Mouse (Mus musculus) embryo, embryonic 10.5 days (tissue): ENCODE results near the gene Hist1h2ak.

Experiments
- DNase-seq: peaks from one replicate; pipeline ENCODE4 v3.0.0-alpha.2; 2015; ENCODE audit warnings: low spot score

The Hist1h2ak gene

DNA sequence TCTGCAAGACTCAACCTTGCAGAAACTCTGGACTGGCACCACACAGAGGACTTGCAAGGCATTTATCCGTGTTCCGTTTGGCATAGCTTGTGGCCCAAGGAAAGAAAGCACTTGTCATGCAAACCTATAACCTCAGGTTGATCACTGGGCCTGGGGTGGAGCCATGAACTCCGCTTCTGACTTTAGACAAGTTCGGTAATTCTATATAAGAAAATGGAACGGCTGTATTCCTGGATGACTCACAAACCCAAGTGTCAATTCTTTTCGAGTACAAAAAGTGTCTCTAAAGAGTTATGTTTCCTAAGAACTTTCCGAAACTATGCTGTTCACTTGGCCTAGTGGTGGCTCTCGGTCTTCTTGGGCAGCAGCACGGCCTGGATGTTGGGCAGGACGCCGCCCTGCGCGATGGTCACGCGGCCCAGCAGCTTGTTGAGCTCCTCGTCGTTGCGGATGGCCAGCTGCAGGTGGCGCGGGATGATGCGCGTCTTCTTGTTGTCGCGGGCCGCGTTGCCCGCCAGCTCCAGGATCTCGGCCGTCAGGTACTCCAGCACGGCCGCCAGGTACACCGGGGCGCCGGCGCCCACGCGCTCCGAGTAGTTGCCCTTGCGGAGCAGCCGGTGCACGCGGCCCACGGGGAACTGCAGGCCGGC lies 32.4 kb downstream of the Hist1h2ak start:
- DNase-seq = peak; percentile 67

DNA sequence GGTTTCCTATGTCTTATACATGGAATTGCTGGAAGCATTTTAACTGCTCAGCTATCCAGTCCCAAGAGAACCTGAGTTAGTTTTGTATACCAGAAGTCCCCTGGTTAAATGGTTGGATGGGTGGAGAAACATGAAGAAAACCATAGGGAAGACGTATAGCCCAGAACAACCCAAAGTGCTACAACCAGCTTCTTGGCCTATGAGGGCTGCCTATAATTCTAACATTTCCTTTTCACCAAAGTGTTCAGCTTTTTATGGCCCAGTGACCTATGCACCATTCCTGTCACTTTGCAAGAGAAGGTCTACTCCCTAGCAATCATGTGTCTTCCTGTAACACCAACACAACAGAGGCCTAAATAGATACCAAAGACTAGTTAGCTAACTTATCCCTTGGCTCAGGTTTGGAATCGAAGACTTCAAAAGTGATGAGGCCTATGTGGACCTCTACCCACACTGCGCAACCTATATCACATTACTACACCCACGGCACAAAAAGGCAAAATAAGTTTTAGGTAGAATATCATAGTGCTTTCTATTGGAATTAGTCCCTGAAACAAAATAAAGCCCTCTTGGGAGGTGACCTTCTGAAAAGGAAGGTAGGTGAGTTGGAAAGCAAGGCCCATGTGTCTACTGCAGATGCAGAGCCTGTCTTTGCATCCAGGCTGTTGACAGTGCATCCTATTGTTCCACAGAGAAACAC lies 35.1 kb downstream of the Hist1h2ak start:
- DNase-seq = peak; percentile 72

DNA sequence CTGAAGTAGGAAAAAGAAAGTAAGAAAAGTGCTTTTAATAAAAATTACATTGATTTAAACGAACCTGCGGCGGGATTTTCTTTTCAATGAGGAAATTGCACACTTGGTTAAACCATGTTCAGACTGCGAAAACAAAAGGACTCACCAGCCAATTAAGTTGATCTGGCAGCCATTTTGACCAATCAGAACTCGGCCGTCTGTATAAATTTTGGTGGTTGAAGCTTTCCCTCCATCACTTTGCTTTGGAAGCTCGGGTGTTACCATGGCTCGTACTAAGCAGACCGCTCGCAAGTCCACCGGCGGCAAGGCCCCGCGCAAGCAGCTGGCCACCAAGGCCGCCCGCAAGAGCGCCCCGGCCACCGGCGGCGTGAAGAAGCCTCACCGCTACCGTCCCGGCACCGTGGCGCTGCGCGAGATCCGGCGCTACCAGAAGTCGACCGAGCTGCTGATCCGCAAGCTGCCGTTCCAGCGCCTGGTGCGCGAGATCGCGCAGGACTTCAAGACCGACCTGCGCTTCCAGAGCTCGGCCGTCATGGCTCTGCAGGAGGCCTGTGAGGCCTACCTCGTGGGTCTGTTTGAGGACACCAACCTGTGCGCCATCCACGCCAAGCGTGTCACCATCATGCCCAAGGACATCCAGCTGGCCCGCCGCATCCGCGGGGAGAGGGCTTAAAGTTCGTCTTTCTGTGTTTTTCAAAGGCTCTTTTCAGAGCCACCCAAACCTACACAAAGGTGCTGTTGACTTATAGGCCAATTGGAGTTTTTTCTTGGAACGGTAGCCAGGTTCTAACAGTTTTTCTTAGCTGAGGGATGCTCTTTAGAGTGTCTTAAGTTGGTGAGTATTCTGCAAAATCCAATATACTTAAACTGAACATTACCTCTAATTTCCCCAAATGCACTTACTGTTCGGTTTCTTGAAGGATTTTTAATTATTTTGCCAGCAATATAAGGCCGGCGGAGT lies 36.0 kb downstream of the Hist1h2ak start, which contains the start of gene Hist1h3h:
TSS of gene Hist1h3h (plus strand) at position 263 of the 961 bp plus-strand sequence.
- peak; percentile 96 for DNase-seq

DNA sequence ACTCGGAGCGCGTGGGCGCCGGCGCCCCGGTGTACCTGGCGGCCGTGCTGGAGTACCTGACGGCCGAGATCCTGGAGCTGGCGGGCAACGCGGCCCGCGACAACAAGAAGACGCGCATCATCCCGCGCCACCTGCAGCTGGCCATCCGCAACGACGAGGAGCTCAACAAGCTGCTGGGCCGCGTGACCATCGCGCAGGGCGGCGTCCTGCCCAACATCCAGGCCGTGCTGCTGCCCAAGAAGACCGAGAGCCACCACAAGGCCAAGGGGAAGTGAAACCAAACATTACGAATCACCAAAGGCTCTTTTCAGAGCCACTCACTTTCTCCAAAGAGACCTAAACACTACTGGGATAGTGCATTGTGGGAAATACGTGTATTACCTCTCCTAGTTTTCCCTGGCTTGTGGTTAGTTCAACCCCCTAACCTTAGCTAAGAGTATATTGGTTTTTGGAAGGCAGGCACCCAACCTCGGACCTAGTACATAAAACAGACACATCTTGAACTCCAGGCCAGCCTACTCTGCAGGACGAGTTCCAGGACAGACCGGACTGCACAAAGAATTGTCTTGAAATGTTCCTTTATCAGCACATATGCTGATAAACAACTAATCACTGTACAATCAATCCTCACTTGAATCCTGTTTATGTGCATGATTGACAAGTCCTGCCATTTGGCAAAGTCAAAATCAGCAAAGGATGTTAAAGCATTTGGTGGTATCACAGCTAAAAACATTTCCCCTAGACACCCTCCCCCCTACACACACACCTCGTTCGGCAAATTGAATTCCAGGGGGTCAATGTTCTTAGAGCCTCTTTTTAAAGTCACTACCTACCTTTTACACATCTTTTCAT lies 36.9 kb downstream of the Hist1h2ak start:
- DNase-seq = peak; percentile 83

DNA sequence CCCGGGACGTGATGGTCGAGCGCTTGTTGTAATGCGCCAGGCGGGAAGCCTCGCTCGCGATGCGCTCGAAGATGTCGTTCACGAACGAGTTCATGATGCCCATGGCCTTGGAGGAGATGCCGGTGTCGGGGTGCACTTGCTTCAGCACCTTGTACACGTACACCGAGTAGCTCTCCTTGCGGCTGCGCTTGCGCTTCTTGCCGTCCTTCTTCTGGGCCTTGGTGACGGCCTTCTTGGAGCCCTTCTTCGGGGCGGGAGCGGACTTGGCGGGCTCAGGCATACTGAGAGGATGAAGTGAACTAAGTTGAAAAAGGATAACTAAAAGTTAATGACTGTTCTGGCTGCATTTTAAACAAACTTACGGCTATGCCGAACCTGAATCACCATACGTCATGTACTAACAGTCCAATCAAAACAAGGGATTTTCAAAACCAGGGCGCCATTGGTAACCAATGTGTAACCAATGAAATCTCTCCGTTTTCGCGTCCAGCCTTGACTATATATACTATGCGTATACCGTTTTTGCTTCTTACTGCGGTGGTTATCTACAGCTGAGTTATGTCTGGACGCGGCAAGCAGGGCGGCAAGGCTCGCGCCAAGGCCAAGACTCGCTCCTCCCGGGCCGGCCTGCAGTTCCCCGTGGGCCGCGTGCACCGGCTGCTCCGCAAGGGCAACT lies 37.6 kb downstream of the Hist1h2ak start, which contains the start of the genes Hist1h2bl and Hist1h2ai:
TSS of gene Hist1h2bl (minus strand) at position 280 of the 676 bp plus-strand sequence.
TSS of gene Hist1h2ai (plus strand) at position 559 of the 676 bp plus-strand sequence.
- peak; percentile 98 for DNase-seq

DNA sequence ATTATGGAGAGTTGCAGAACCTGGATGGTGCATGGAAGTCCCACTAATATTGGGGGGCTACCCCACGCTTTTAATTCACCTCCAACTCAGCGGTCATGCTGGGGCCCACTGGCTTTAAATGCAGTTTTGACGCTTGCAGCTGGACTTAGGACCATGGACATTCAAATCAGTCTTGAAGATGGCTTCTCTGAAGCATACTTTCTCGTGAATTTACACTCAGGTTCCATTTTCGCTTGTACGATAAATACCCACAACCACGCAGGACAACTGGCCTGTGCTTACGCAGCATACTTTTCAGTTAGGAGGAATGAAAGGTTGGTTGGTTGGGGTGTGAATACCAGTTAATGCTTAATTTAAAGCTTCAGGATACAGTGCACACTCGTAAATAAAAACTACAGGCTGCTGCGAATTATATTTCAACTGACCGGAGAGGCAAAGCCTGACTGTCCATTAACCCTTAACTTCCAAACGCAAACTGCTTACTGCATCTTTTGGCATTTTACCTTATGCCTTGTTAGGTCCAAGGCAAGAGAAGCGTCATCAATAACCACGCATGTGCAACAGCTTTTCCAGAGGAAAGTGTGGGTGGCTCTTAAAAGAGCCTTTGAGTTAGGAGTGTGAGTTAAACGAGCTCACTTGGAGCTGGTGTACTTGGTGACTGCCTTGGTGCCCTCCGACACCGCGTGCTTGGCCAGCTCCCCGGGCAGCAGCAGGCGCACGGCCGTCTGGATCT lies 38.3 kb downstream of the Hist1h2ak start:
- peak; percentile 67 for DNase-seq

DNA sequence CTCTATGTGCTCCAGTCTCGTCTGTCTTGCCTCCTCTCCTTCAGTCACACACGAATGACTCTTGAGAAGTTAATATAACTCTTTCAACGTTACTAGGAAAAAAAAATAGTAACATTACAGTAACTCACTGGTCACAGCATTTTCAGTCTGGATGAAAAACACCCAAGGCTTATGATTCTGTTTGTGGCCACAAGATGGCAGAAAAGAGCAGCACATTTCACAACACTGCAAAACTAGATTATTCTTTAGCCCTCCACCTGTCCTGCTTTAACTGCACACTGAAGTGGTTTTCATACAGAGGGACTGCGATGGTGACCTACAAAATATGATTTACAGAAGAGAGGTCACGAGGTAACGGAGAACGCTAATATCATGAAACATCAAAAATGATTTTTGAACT lies 38.9 kb downstream of the Hist1h2ak start:
- peak; percentile 84 for DNase-seq

DNA sequence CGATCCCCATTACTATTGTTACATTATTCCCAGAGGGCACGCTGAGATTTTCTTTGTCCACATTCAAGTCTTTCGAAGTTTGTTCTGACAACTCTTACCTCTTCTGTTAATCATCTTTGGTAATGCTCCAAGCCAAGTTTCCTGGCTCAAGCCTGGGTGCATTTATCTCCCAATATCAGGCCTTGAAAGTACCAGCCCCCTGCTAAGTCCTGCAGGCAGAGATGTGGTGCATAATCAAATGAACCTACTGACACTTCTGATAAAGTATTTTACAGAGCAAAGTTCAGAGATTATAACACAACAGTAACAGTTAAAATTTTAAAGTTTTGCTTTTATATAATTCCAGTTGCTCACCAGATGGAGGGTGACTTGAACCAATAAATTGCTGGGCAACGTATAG lies 41.9 kb downstream of the Hist1h2ak start:
- DNase-seq = no peak

DNA sequence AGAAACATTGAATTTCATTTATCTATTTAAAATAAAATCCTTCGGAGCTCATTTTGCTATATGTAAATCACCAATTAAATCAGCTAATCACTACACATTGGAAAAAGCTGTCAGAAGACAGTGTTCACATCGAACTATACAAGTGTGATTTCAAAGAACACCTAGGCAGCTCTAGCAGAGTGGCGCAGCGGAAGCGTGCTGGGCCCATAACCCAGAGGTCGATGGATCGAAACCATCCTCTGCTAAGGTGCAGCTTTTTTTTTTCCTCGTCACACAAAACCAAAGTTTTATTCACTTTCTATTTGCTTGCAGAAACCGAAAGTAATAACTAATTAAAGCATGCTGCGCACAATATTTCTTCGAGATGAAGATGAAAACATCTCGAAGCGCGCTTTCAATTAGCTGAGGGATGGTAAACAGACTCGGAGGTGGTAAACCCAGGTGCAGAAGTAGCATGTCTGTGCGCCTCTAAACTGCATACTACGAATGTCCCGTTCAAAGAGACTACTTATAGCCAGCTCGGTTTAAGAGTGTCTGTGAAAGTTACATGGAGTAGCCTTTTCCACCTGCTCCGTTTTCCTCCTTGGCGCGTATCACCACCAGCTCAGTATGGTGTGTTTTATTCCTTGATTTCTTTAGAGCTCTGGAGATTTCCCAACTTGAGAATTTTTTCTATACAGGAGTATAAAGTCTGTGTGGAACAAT lies 42.7 kb downstream of the Hist1h2ak start:
- DNase-seq = peak; percentile 88

DNA sequence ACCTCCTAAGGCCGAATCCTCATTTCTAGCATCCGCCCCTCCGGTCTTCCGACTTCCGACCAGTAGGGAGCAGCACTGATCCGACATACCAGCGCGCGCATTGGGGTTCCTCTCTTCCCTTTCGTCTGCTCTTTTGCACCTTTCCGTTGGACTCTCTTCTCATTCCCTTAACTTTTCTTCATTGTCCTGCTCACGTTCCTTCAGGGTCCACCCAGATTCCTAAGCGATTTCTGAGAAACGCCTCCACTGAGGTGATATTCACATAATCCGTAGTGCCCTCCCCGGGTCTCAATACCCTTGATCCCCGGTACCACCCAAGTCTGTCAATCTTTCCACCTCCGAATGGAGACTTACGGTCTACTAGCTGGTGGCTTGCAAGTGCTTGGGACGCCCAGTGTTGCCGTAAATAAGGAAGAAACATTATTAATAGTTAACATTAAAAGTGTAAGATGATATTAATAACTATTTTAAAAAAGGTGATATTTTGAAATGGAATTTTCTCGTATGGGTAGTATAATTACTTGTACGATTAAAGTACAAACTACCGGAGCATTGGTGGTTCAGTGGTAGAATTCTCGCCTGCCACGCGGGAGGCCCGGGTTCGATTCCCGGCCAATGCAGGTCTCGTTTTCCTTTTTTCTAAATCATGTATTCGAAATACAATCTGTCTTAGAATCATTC lies 43.5 kb downstream of the Hist1h2ak start:
- DNase-seq = peak; percentile 95

DNA sequence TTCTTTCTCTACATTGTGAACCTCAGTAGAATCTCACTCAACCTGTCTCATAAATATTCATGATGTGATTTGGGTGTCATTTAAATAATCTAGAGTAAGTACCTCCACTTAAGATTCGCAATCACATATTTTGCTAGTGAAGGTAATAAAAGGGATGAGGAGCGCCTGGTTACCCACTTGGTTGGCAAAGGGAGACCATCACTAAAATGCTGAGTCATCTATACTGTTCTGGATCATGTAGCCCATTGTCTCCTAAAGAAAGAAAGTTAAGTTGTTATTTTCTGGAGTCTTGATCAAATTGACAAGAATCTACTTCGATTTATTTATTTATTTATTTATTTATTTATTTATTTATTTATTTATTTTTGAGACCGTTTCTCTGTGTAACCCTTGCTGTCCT lies 47.0 kb downstream of the Hist1h2ak start:
- DNase-seq = no peak
